Mouse (Mus musculus): Measurements from ENCODE around the gene Snx1. TPM values are rescaled to one million over a fixed set of nuclear protein-coding genes. Genes with fewer than 3 reads are reported as not detected.

The Snx1 gene
- polyA plus RNA-seq, 1 experiment, result 105 TPM

GRCm38 (mm10) chr9:66102668-66103067 is 23.7 kb downstream of the Snx1 start:
- H3K27me3 ChIP-seq (replicated peaks), result no peaks in the 10 kb centered on the region
- H3K9me3 ChIP-seq, result no peaks in the 10 kb centered on the region
- H3K36me3 ChIP-seq (replicated peaks; ENCODE audit: low read length), result peaks cover 99% of the 10 kb centered on the region
- no peak overlapping the region for H3K4me3 ChIP-seq (replicated peaks)
- peaks cover 36% of the 10 kb centered on the region for H3K4me1 ChIP-seq
- TF ChIP-seq FLI1 (IDR thresholded peaks at IDR 0.05; ENCODE audit: low read length), result no peak
- no peak for TF ChIP-seq GATA1 (IDR thresholded peaks at IDR 0.05; ENCODE audit: borderline replicate concordance, low read length)

GRCm38 (mm10) chr9:66101577-66101976 is 24.8 kb downstream of the Snx1 start:
- H3K27me3 ChIP-seq (replicated peaks), result no peaks in the 10 kb centered on the region
- H3K4me1 ChIP-seq, result peaks cover 31% of the 10 kb centered on the region
- peaks cover 99% of the 10 kb centered on the region for H3K36me3 ChIP-seq (replicated peaks; ENCODE audit: low read length)
- H3K9me3 ChIP-seq, result no peaks in the 10 kb centered on the region
- no peak overlapping the region for H3K4me3 ChIP-seq (replicated peaks)
- TF ChIP-seq FLI1 (IDR thresholded peaks at IDR 0.05; ENCODE audit: low read length) (no peak), GATA1 (IDR thresholded peaks at IDR 0.05; ENCODE audit: borderline replicate concordance, low read length) (no peak)

- no peaks in the 10 kb centered on the region for H3K9me3 ChIP-seq
- no peaks in the 10 kb centered on the region for H3K27me3 ChIP-seq (replicated peaks)
- peaks cover 99% of the 10 kb centered on the region for H3K36me3 ChIP-seq (replicated peaks; ENCODE audit: low read length)
- peaks cover 24% of the 10 kb centered on the region for H3K4me1 ChIP-seq
- TF ChIP-seq FLI1 (IDR thresholded peaks at IDR 0.05; ENCODE audit: low read length), result no peak
- no peak for TF ChIP-seq GATA1 (IDR thresholded peaks at IDR 0.05; ENCODE audit: borderline replicate concordance, low read length)
- peak overlapping the region; percentile 25 for H3K4me3 ChIP-seq (replicated peaks)
These were observed 33.7 kb downstream of the Snx1 start for GRCm38 (mm10) chr9:66092664-66093063.

DNA sequence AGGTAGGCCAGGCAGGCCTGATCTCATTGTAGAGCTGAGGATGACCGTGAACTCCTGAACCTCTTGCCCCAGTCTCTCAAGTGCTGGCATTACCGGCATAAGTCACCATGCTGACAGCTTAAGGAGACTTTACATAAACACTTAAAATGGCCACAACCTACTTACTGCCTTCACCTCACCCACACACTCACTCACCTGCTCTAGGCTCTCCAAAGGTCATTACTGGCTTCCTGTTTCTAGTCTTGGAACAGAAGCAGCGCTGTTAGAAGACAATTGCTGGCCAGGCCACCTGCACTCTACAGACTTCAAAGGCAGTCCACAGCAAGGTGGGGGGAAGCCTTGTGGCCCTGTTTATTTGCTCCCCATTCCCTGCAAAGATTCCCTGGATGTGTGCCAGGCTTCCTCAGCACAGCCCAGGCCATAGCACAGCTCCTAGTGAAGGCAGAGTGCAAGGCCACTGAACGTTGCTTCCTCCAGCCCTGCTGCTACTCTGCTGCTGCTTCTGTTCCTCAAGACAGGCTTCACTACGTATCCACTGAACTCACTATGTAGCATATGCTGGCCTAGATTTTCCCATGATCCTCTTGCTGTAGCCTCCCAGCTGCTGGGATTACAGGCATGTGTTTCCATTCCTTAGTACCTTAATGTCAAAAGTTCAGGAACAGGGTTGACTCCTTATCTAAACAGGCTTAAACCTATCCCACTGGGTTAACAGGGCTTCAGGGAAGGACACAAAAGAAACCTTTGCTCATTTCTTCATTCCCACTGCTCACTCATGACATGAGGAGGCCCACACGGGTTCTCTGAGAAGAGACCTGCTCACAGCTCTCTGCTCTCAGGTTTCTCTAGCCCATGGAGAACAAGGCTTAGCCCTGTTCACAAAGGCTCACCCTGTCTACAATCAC is 34.8 kb downstream of the Snx1 start:
- Histone ChIP-seq H3K27me3 (replicated peaks) (no peaks in the 10 kb centered on the region), H3K36me3 (replicated peaks; ENCODE audit: low read length) (peaks cover 98% of the 10 kb centered on the region), H3K4me1 (peaks cover 24% of the 10 kb centered on the region), H3K4me3 (replicated peaks) (no peak overlapping the region), H3K9me3 (no peaks in the 10 kb centered on the region)
- no peak for TF ChIP-seq FLI1 (IDR thresholded peaks at IDR 0.05; ENCODE audit: low read length)

DNA sequence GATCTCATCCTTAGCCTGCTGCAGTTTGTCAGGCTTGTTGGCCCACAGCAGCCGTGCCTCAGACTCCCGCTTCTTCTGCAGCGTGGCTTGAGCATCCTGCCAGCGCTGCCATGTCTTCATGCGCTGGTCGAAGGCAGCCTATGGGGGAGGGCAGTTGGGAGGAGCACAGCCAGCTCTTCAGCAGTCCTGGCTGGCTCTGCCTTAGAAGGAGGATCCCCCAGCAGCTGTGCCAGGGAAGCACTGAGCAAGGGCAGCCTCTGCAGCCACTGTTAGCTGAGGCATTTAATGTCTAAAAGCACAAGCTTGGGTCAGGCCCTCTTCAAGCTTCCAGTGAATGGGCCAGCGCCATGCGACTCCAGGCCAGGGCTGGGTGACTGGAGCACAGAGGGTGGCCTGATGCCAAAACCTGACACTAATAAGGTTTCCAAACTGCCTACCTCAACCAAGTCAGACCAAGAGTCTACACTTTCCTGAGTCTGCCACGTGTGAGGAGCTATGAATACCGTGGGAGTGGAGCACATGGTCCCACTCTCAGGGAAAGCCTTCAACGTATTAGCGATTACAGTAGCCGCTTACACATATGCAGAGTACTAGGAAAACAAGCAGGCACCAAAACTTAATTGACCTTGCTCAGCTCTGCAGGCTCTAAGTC is 35.7 kb downstream of the Snx1 start:
- Histone ChIP-seq H3K4me1 (peaks cover 24% of the 10 kb centered on the region), H3K9me3 (no peaks in the 10 kb centered on the region), H3K27me3 (replicated peaks) (no peaks in the 10 kb centered on the region), H3K4me3 (replicated peaks) (no peak overlapping the region), H3K36me3 (replicated peaks; ENCODE audit: low read length) (peaks cover 98% of the 10 kb centered on the region)
- TF ChIP-seq FLI1 (IDR thresholded peaks at IDR 0.05; ENCODE audit: low read length) (no peak), GATA1 (IDR thresholded peaks at IDR 0.05; ENCODE audit: borderline replicate concordance, low read length) (no peak)

DNA sequence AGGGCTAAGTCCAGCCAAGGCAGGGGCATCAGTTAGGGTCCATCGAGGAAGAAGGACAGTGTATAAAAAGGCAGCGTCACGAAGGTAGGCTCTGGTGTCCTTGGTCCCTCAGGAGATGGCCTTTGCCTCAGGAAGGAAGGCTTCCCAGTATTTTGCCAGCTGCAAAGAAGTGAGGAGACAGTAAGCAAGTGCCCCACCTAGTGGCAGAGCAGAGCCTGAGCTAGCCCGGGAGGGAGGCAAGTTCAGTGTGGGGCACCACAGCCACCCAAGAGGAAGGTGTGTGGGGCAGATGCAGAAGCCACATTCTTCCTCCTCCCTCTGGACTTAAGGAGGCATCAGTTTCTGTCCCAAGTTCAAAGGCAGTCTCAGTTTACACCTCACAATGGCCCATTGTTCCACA is 38.0 kb downstream of the Snx1 start:
- Histone ChIP-seq H3K4me3 (replicated peaks) (no peak overlapping the region), H3K36me3 (replicated peaks; ENCODE audit: low read length) (peaks cover 80% of the 10 kb centered on the region)

GRCm38 (mm10) chr9:66087062-66087461 is 39.3 kb downstream of the Snx1 start:
- Histone ChIP-seq H3K9me3 (no peaks in the 10 kb centered on the region), H3K4me3 (replicated peaks) (no peak overlapping the region), H3K36me3 (replicated peaks; ENCODE audit: low read length) (peaks cover 67% of the 10 kb centered on the region), H3K27me3 (replicated peaks) (no peaks in the 10 kb centered on the region), H3K4me1 (peaks cover 7% of the 10 kb centered on the region; the same call in 1 of the 2 replicates)
- TF ChIP-seq GATA1 (IDR thresholded peaks at IDR 0.05; ENCODE audit: borderline replicate concordance, low read length) (no peak), FLI1 (IDR thresholded peaks at IDR 0.05; ENCODE audit: low read length) (no peak)

More for the DNA sequence above, 38.0 kb downstream of the Snx1 start:
- Histone ChIP-seq H3K9me3 (no peaks in the 10 kb centered on the region), H3K4me1 (peaks cover 21% of the 10 kb centered on the region), H3K27me3 (replicated peaks) (no peaks in the 10 kb centered on the region)
- no peak for TF ChIP-seq FLI1 (IDR thresholded peaks at IDR 0.05; ENCODE audit: low read length)
- TF ChIP-seq GATA1 (IDR thresholded peaks at IDR 0.05; ENCODE audit: borderline replicate concordance, low read length), result no peak

GRCm38 (mm10) chr9:66084171-66084570 is 42.2 kb downstream of the Snx1 start:
- TF ChIP-seq FLI1 (IDR thresholded peaks at IDR 0.05; ENCODE audit: low read length) (no peak), GATA1 (IDR thresholded peaks at IDR 0.05; ENCODE audit: borderline replicate concordance, low read length) (no peak)
- Histone ChIP-seq H3K36me3 (replicated peaks; ENCODE audit: low read length) (peaks cover 39% of the 10 kb centered on the region), H3K9me3 (no peaks in the 10 kb centered on the region), H3K4me3 (replicated peaks) (no peak overlapping the region), H3K4me1 (peaks cover 9% of the 10 kb centered on the region), H3K27me3 (replicated peaks) (peaks cover 11% of the 10 kb centered on the region)

DNA sequence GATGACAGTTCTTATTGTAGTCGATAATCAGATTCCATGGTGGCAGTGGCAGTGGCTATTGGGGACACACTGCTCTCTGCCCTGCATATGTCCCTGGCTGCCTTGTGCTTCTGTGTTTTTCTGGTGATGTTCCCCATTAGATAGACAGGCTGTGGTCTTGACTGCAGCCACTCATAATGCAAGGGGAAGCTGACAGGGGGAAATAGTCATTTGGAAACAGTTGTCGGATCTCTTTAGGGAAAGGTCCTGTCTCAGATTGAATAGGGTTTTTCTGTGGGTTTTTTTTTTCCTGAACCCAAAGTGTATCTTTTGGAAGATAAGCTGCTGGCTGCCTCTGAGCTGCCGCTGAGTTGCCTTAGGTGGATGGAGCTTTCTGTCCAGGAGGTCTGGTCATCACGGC is 44.4 kb downstream of the Snx1 start:
- Histone ChIP-seq H3K4me1 (peaks cover 9% of the 10 kb centered on the region), H3K36me3 (replicated peaks; ENCODE audit: low read length) (peaks cover 17% of the 10 kb centered on the region), H3K9me3 (no peaks in the 10 kb centered on the region), H3K27me3 (replicated peaks) (peaks cover 24% of the 10 kb centered on the region), H3K4me3 (replicated peaks) (no peak overlapping the region)
- no peak for TF ChIP-seq FLI1 (IDR thresholded peaks at IDR 0.05; ENCODE audit: low read length)

DNA sequence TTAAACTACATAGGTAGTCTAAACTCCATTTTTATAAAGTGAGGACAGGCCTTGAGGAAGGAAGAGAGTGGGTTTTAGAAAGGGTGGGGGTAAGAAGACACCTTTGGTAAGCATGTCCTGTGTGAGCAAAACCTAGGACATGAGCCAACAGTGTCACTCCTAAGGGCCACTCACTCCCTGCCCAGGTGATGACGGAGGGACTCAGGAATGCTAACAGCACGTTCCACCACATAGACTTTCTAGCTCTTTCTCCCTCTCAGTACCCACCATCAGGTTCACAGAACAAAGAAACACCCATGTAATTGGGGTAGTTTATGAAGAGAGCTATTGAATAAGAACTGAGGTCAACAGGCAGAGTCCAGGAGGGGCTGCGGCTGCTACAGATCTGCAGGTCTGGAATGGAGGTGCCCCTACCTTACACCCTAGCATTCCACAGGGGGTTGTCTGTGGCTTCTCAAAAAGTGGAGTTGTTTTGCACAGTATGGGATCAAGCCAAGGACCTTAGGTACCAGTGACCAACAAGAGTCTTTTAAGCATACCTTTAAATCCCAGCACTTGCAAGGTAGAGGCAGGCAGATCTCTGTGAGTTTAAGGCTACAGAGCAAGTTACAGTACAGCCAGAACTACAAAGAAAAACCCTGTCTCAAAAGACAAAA is 45.5 kb downstream of the Snx1 start:
- Histone ChIP-seq H3K4me3 (replicated peaks) (no peak overlapping the region), H3K36me3 (replicated peaks; ENCODE audit: low read length) (peaks cover 7% of the 10 kb centered on the region), H3K4me1 (peaks cover 9% of the 10 kb centered on the region), H3K27me3 (replicated peaks) (peaks cover 28% of the 10 kb centered on the region), H3K9me3 (no peaks in the 10 kb centered on the region)
- no peak for TF ChIP-seq FLI1 (IDR thresholded peaks at IDR 0.05; ENCODE audit: low read length)

Measured in megakaryocyte, embryonic 14.5 days (primary cell).